17 mouse cellular contexts compared by ENCODE assay signal in the genomic region with DNA sequence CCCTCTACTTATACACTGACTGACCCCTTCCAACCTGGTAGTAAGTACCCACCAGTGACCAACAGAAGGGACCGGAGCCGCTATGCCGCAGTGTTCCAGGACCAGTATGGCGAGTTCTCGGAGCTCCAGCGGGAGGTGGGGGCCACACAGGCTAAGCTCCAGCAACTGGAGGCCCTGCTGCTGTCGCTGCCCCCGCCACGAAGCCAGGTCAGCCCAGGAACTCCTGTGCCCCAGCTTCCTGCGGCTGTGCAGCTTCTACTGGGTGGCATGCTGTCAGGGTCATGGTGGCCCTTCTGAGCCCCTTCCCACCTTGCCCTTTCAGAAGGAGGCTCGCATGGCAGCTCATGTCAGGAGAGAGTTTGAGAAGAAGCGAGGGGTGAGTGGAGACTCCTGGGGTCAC. TPM values are rescaled to one million over a fixed set of nuclear protein-coding genes. Genes with fewer than 3 reads are reported as not detected.
DNase-seq lines count a peak whose midpoint lies in the region; ATAC-seq and TF ChIP-seq lines count a peak whose summit lies in the region.
"Had no signal": no experiment of that assay in that cellular context is flagged by ENCODE, and none has a peak within 500 bp of the region (broad histone marks: within the 10 kb centered on the region; RNA-seq: fewer than 3 reads in every experiment).

No protein-coding gene starts in this region.

- peak overlapping the region; percentile 8; the same call in 1 of the 2 replicates for H3K27ac ChIP-seq in gastrocnemius, adult 2 months
- 0 out of 2 replicates have a peak overlapping the region, but pooled peaks have one; percentile 90 for H3K27ac ChIP-seq in kidney, embryonic 15.5 days

- no peaks in the 10 kb centered on the region for H3K27me3 ChIP-seq in kidney, embryonic 15.5 days
- H3K27me3 ChIP-seq: neural tube, embryonic 12.5 days; stomach, embryonic 15.5 days had no signal

- no peak for TF ChIP-seq CTCF in gastrocnemius, adult 2 months (IDR thresholded peaks at IDR 0.05)

- no peak overlapping the region for H3K9ac ChIP-seq in kidney, embryonic 15.5 days
- H3K9ac ChIP-seq: embryonic facial prominence, embryonic 13.5 days; forebrain, embryonic 12.5 days; heart, embryonic 13.5 days; neural tube, embryonic 12.5 days; stomach, embryonic 15.5 days had no signal

- H3K4me1 ChIP-seq in kidney, embryonic 15.5 days, result peaks cover 57% of the 10 kb centered on the region

- H3K4me2 ChIP-seq in kidney, embryonic 15.5 days, result no peak overlapping the region

- H3K9me3 ChIP-seq in kidney, embryonic 15.5 days (replicated peaks), result no peaks in the 10 kb centered on the region
- H3K9me3 ChIP-seq: embryonic facial prominence, embryonic 13.5 days; forebrain, embryonic 12.5 days; heart, embryonic 13.5 days; neural tube, embryonic 12.5 days; stomach, embryonic 15.5 days had no signal

- no peak for ATAC-seq in kidney, embryonic 15.5 days (replicated peaks; ENCODE audit: low FRiP score)
- ATAC-seq: activated CD4-positive, CD25-positive, alpha-beta regulatory T cell, adult 4 months had no signal

- intact Hi-C loops in gastrocnemius, adult 2 months (cut with DNase I), result loop anchor here (5.0 kb wide), 1 partner anchor 35 kb away; the partner anchor contains the start of gene Ankle1
- intact Hi-C loops in gastrocnemius, postnatal 36 days (cut with DNase I), result loop anchor here (5.0 kb wide), 1 partner anchor 35 kb away; the partner anchor contains the start of gene Ankle1

- no peak overlapping the region for H3K4me3 ChIP-seq in gastrocnemius, adult 2 months
- H3K4me3 ChIP-seq in kidney, embryonic 15.5 days (replicated peaks), result no peak overlapping the region

- WGBS in kidney, embryonic 15.5 days, result 86% methylated on average over 12 of the region's 12 CpGs

- peaks cover 72% of the 10 kb centered on the region for H3K36me3 ChIP-seq in kidney, embryonic 15.5 days

- no peak for DNase-seq in gastrocnemius, adult 2 months
- no peak for DNase-seq in gastrocnemius, postnatal 36 days
- DNase-seq in kidney, adult 8-10 months, result no peak
- DNase-seq in thymus, postnatal 4 days, result peak; percentile 42
- no peak for DNase-seq in thymus, postnatal 36 days
- peak; percentile 26 for DNase-seq in naive thymus-derived CD4-positive, alpha-beta T cell, adult 2 months (ENCODE audit: low read depth)
- no peak for DNase-seq in ovary, adult 18-20 months (ENCODE audit: low spot score)
- DNase-seq: left cerebral cortex, postnatal 4 days; thymus, postnatal 25 days had no signal

RNA-seq across cellular contexts. Expression of gene Ocel1, which starts 1.3 kb away (rescaled TPM):
- 1 to 10 TPM; 6.0 to 8.4 TPM for total RNA-seq in gastrocnemius, adult 2 months (2021)
- total RNA-seq in gastrocnemius, postnatal 36 days (2021), result 1 to 10 TPM; 5.1 to 7.5 TPM
- 6.6 and 7.1 TPM in 2 replicates for polyA plus RNA-seq in kidney, embryonic 15.5 days (2015; fragmentation: Nextera tagmentation; extraction: Ambion mirVana)

RNA-seq across cellular contexts. Expression of gene Use1, which starts 5.8 kb away (rescaled TPM):
- 100 to 1,000 TPM in 1 of 2 experiments, 10 to 100 TPM in 1; 79.7 to 104 TPM for total RNA-seq in gastrocnemius, adult 2 months (2021)
- total RNA-seq in gastrocnemius, postnatal 36 days (2021), result 10 to 100 TPM; 75.4 to 96.2 TPM
- 103 and 105 TPM in 2 replicates for polyA plus RNA-seq in kidney, embryonic 15.5 days (2015; fragmentation: Nextera tagmentation; extraction: Ambion mirVana)

RNA-seq across cellular contexts. Expression of gene Nr2f6, which starts 9.3 kb away (rescaled TPM):
- 10 to 100 TPM; 19.6 to 21.9 TPM for total RNA-seq in gastrocnemius, adult 2 months (2021)
- 10 to 100 TPM; 20.9 to 21.5 TPM for total RNA-seq in gastrocnemius, postnatal 36 days (2021)
- 96.1 and 99.9 TPM in 2 replicates for polyA plus RNA-seq in kidney, embryonic 15.5 days (2015; fragmentation: Nextera tagmentation; extraction: Ambion mirVana)

RNA-seq across cellular contexts. Expression of gene Ushbp1, which starts 23.2 kb away (rescaled TPM):
- 1 to 10 TPM; 6.4 to 9.3 TPM for total RNA-seq in gastrocnemius, adult 2 months (2021)
- 1 to 10 TPM; 6.4 to 8.1 TPM for total RNA-seq in gastrocnemius, postnatal 36 days (2021)
- polyA plus RNA-seq in kidney, embryonic 15.5 days (2015; fragmentation: Nextera tagmentation; extraction: Ambion mirVana), result 19.1 and 22.3 TPM in 2 replicates
- total RNA-seq: megakaryocyte-erythroid progenitor cell, adult 5-6 weeks had no signal

RNA-seq across cellular contexts. Expression of gene Babam1, which starts 24.2 kb away (rescaled TPM):
- total RNA-seq in gastrocnemius, adult 2 months (2021), result 10 to 100 TPM; 60.8 to 69.6 TPM
- 10 to 100 TPM; 60.1 to 68.3 TPM for total RNA-seq in gastrocnemius, postnatal 36 days (2021)
- polyA plus RNA-seq in kidney, embryonic 15.5 days (2015; fragmentation: Nextera tagmentation; extraction: Ambion mirVana), result 117 and 118 TPM in 2 replicates

Comparison
In these comparisons a context has a peak if more than half of its experiments do, and no peak if none do; other contexts are left out.
1. DNase-seq: peak in thymus, postnatal 4 days (single experiment) and naive thymus-derived CD4-positive, alpha-beta T cell, adult 2 months (single experiment); none in gastrocnemius, adult 2 months (single experiment), gastrocnemius, postnatal 36 days (0 of 2), kidney, adult 8-10 months (0 of 2), thymus, postnatal 36 days (0 of 2) and ovary, adult 18-20 months (single experiment).